Mouse (Mus musculus) erythroblast, embryonic 14.5 days (primary cell): ENCODE measurements around the gene Gm7903.
"Not testable (repeated sequence)": the region's sequence is repeated elsewhere in the genome, so short reads cannot be mapped to it uniquely, and the experiment has no call there.

ENCODE experiments used
- GATA1 ChIP-seq: IDR thresholded peaks from 2 replicates; pipeline ENCODE4 v1.6.1; 2012; ENCODE audit warnings: low read length, inconsistent platforms, mixed read lengths
- TAL1 ChIP-seq: IDR thresholded peaks from 3 replicates; pipeline ENCODE4 v1.6.1; 2012; ENCODE audit warnings: low read length, inconsistent platforms, mixed read lengths

- not testable (repeated sequence) for TF ChIP-seq GATA1, TAL1
Observed at GRCm38 (mm10) chrX:135464160-135464559, 30.5 kb downstream of the Gm7903 start.
